Mouse (Mus musculus) heart, embryonic 16.5 days (tissue): Measurements from ENCODE around the gene Rph3al. TPM values are rescaled to one million over a fixed set of nuclear protein-coding genes. Genes with fewer than 3 reads are reported as not detected.
A peak's percentile ranks its signal among the peaks of the same experiment; 100 is the strongest.

Experiments used
- ATAC-seq: fragments of 200-750 bp; cut with Nextera tagmentation; replicated peaks from 2 replicates; pipeline ENCODE4 v1.8.0; 2017; ENCODE audit warnings: moderate number of reproducible peaks; ENCODE audit not compliant: insufficient read depth, low FRiP score; ENCODE audit errors: extremely low read depth
- H3K27ac ChIP-seq: fragments of 300-500 bp; sonication (generic); 2 replicates; pipeline ENCODE4 v1.5.1; 2014; ENCODE audit warnings: mild to moderate bottlenecking, low read length, control low read depth, moderate library complexity
- H3K27me3 ChIP-seq: fragments of 300-500 bp; sonication (generic); 2 replicates; pipeline ENCODE4 v1.6.1; 2014; ENCODE audit warnings: low read length, mixed read lengths; ENCODE audit not compliant: control insufficient read depth, insufficient read depth
- H3K36me3 ChIP-seq: fragments of 300-500 bp; sonication (generic); 2 replicates; pipeline ENCODE4 v1.6.1; 2014; ENCODE audit not compliant: control insufficient read depth, insufficient read depth
- H3K4me1 ChIP-seq: fragments of 300-500 bp; sonication (generic); 2 replicates; pipeline ENCODE4 v1.6.1; 2014; ENCODE audit warnings: low read length, mixed read lengths; ENCODE audit not compliant: control insufficient read depth, insufficient read depth
- H3K4me2 ChIP-seq: fragments of 300-500 bp; sonication (generic); 2 replicates; pipeline ENCODE4 v1.6.1; 2014; ENCODE audit warnings: low read depth, mild to moderate bottlenecking, control low read depth, low read length
- H3K4me3 ChIP-seq: fragments of 300-500 bp; sonication (generic); 2 replicates; pipeline ENCODE4 v1.5.1; 2014; ENCODE audit warnings: mild to moderate bottlenecking, control low read depth, low read length
- H3K9ac ChIP-seq: fragments of 300-500 bp; sonication (generic); 2 replicates; pipeline ENCODE4 v1.6.1; 2014; ENCODE audit warnings: low read length, control low read depth
- H3K9me3 ChIP-seq: fragments of 300-500 bp; sonication (generic); replicated peaks from 2 replicates; pipeline ENCODE4 v1.6.1; 2016; ENCODE audit warnings: low read length; ENCODE audit not compliant: control insufficient read depth
- WGBS: fragments of 180-500 bp; shearing (Covaris S2); extraction: QIAGEN DNeasy Blood & Tissue Kit; methylation state at CpG from one replicate; pipeline ENCODE4 v1.1.7; 2014; 5-methylcytosine and 5-hydroxymethylcytosine counted together
- polyA plus RNA-seq: library from polyadenylated mRNA; unstranded; fragments of >200 nt; fragmentation: Nextera tagmentation; extraction: Ambion mirVana; gene quantifications from 2 replicates; pipeline ENCODE4 v1.2.1, GENCODE M21; 2015

Gene Rph3al
- polyA plus RNA-seq, 1 experiment from 2014 or later = 6.6 TPM

DNA sequence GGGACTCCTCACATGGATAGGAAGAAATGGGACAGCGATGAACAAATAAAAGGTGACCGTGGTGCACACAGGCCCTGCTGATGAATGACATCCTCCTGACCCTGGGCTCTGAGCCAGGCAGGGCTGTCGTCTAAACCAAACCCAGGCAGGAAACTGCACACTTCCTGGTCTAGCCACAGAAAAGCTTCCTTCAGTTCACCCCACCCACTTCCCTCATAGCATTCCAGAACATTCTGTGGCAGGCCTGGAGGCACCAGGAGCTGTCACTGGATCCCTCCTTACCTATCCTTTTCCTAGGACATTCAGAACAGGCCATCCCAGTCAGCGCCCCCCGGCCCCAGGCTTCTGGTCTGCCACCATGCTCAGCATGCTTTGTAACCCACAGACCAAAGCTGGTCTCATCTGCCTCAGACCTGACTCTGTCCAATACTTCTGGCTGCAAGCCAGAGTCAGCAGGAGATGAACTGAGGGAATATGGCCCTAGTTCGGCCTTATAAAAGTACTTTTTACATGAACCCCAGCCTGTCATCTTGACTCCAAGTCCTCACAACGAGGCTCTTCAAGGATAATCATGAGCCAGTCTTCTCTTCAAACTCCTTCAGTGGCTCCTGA, 2.3 kb downstream of the Rph3al start:
- peaks cover 47% of the 10 kb centered on the region for H3K4me1 ChIP-seq
- H3K27me3 ChIP-seq = no peaks in the 10 kb centered on the region
- H3K9me3 ChIP-seq = no peaks in the 10 kb centered on the region
- peak; percentile 79 for ATAC-seq
- H3K27ac ChIP-seq = peak overlapping the region; percentile 86
- no peak overlapping the region for H3K4me2 ChIP-seq
- 33% methylated on average over 7 of the region's 7 CpGs for WGBS
- H3K9ac ChIP-seq = peak overlapping the region; percentile 9; the same call in 1 of the 2 replicates
- H3K36me3 ChIP-seq = no peaks in the 10 kb centered on the region
- no peak overlapping the region for H3K4me3 ChIP-seq

- no peak for ATAC-seq
- H3K27ac ChIP-seq = peak overlapping the region; percentile 40; the same call in 1 of the 2 replicates
- H3K36me3 ChIP-seq = no peaks in the 10 kb centered on the region
- peaks cover 47% of the 10 kb centered on the region for H3K4me1 ChIP-seq
- WGBS = 70% methylated on average over 6 of the region's 6 CpGs
- H3K4me2 ChIP-seq = no peak overlapping the region
- no peak overlapping the region for H3K9ac ChIP-seq
- no peak overlapping the region for H3K4me3 ChIP-seq
- no peaks in the 10 kb centered on the region for H3K27me3 ChIP-seq
- H3K9me3 ChIP-seq = no peaks in the 10 kb centered on the region
These were observed 3.8 kb downstream of the Rph3al start for GRCm38 (mm10) chr11:75934425-75934824.

DNA sequence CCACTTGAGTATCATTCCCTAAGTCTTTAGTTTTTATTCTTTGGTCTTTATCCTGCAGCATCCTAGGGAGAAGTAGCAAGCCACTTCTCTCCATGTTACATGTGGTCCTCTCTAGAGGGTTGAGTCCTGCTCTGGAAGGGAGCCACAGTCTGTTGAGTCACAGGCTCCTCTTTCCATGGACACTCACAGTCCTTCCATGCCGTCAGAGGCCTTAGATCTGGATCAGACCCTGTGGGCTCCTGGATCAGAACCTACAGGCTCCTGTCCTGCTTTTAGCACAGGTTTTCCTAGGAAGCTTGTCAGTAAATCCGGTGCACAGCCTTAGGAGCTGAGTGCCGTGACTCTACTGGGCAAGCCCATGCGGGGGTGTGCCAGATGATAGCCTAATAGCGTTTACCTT, 4.9 kb downstream of the Rph3al start:
- Histone ChIP-seq H3K4me2 (no peak overlapping the region), H3K9me3 (no peaks in the 10 kb centered on the region), H3K27ac (no peak overlapping the region), H3K4me1 (peaks cover 42% of the 10 kb centered on the region), H3K9ac (no peak overlapping the region), H3K36me3 (no peaks in the 10 kb centered on the region), H3K4me3 (no peak overlapping the region), H3K27me3 (no peaks in the 10 kb centered on the region)
- 67% methylated on average over 5 of the region's 5 CpGs for WGBS
- ATAC-seq = no peak

GRCm38 (mm10) chr11:75930911-75931678, 7.1 kb downstream of the Rph3al start:
- no peaks in the 10 kb centered on the region for H3K36me3 ChIP-seq
- H3K4me2 ChIP-seq = no peak overlapping the region
- H3K9ac ChIP-seq = no peak overlapping the region
- no peak overlapping the region for H3K27ac ChIP-seq
- H3K27me3 ChIP-seq = no peaks in the 10 kb centered on the region
- 36% methylated on average over 11 of the region's 11 CpGs for WGBS
- H3K4me3 ChIP-seq = no peak overlapping the region
- peaks cover 35% of the 10 kb centered on the region for H3K4me1 ChIP-seq
- ATAC-seq = no peak
- H3K9me3 ChIP-seq = no peaks in the 10 kb centered on the region

DNA sequence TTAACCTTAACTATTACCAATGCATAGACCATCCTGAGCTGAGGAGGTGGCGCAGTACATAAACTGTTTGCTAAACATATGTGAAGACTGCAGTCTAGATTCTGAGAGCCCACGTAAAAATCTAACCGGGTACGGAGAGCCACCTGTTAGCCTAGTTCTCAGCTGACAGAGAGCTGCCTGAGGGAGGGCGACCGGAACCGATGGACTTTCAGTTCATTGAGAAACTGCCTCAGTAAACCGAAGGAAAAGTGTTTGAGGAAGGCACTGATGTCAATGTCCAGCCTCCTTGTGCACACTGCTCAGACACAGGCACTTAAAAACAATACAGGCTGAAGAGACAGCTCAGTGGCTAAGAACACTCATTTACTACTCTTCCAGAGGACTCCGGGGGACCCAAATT, 8.0 kb downstream of the Rph3al start:
- ATAC-seq = no peak
- H3K9ac ChIP-seq = no peak overlapping the region
- WGBS = 79% methylated on average over 9 of the region's 9 CpGs

DNA sequence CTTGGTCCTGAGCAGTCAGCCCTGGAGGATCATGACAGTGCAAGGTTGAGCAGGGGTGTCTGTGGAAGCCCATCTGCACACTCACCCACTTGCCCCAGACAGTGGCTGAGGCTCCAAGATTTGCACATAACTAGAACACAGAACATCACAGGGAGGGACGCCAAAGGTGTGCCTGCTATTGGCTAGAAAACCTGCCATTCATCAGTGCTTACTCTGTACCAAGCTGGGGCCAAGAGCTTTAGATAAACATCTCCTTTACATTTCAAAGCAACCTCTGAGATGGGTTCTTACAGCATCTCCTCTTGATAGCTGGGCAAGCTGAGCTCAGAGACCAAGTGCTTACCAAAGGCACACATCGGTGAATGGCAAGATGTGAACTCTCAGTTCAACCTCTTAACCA, 10.3 kb downstream of the Rph3al start:
- ATAC-seq = no peak
- Histone ChIP-seq H3K36me3 (no peaks in the 10 kb centered on the region), H3K9ac (no peak overlapping the region), H3K4me2 (no peak overlapping the region), H3K4me3 (no peak overlapping the region), H3K9me3 (no peaks in the 10 kb centered on the region), H3K4me1 (peaks cover 26% of the 10 kb centered on the region), H3K27ac (no peak overlapping the region), H3K27me3 (no peaks in the 10 kb centered on the region)
- 79% methylated on average over 2 of the region's 2 CpGs for WGBS

More for the DNA sequence above, 8.0 kb downstream of the Rph3al start:
- H3K4me2 ChIP-seq = no peak overlapping the region
- H3K27me3 ChIP-seq = no peaks in the 10 kb centered on the region
- H3K9me3 ChIP-seq = no peaks in the 10 kb centered on the region
- no peaks in the 10 kb centered on the region for H3K36me3 ChIP-seq
- H3K4me1 ChIP-seq = peaks cover 34% of the 10 kb centered on the region
- no peak overlapping the region for H3K27ac ChIP-seq
- H3K4me3 ChIP-seq = no peak overlapping the region

GRCm38 (mm10) chr11:75926431-75927312, 11.6 kb downstream of the Rph3al start:
- peak overlapping the region; percentile 17; the same call in 1 of the 2 replicates for H3K4me2 ChIP-seq
- no peaks in the 10 kb centered on the region for H3K36me3 ChIP-seq
- H3K4me3 ChIP-seq = no peak overlapping the region
- H3K27ac ChIP-seq = peak overlapping the region; percentile 5
- H3K9ac ChIP-seq = no peak overlapping the region
- H3K9me3 ChIP-seq = no peaks in the 10 kb centered on the region
- WGBS = 33% methylated on average over 13 of the region's 13 CpGs
- peak; percentile 88 for ATAC-seq
- H3K4me1 ChIP-seq = peaks cover 26% of the 10 kb centered on the region
- no peaks in the 10 kb centered on the region for H3K27me3 ChIP-seq

GRCm38 (mm10) chr11:75925801-75926200, 12.4 kb downstream of the Rph3al start:
- Histone ChIP-seq H3K4me2 (0 out of 2 replicates have a peak overlapping the region, but pooled peaks have one; percentile 5), H3K36me3 (no peaks in the 10 kb centered on the region)
- ATAC-seq = peak; percentile 32

More at GRCm38 (mm10) chr11:75925801-75926200, 12.4 kb downstream of the Rph3al start:
- Histone ChIP-seq H3K9ac (no peak overlapping the region), H3K4me1 (peaks cover 23% of the 10 kb centered on the region), H3K9me3 (no peaks in the 10 kb centered on the region), H3K27ac (peak overlapping the region; percentile 5), H3K27me3 (no peaks in the 10 kb centered on the region), H3K4me3 (no peak overlapping the region)
- 26% methylated on average over 7 of the region's 7 CpGs for WGBS
